Mouse (Mus musculus) heart, embryonic 12.5 days (tissue): ENCODE results near the gene Snx30. TPM values are rescaled to one million over a fixed set of nuclear protein-coding genes. Genes with fewer than 3 reads are reported as not detected.

ENCODE experiments used
- polyA plus RNA-seq: library from polyadenylated mRNA; unstranded; fragments of >200 nt; fragmentation: Nextera tagmentation; extraction: Ambion mirVana; gene quantifications from 2 replicates; pipeline ENCODE4 v1.2.1, GENCODE M21; 2016

Snx30 gene
- polyA plus RNA-seq, 1 experiment from 2014 or later, result 8.6 TPM

Other genes starting within 250 kb of the Snx30 start
- 37.7 and 40.1 TPM in 2 replicates for gene Hsdl2, start 224.3 kb upstream of the Snx30 start, polyA plus RNA-seq
- 30.1 and 30.2 TPM in 2 replicates for gene E130308A19Rik, start 179.6 kb upstream of the Snx30 start, polyA plus RNA-seq
- 43.9 and 47.1 TPM in 2 replicates for gene Inip, start 4.3 kb upstream of the Snx30 start, polyA plus RNA-seq
- 0.09 TPM in 1 of 2 replicates, not detected in the other for gene Slc46a2, start 109.2 kb downstream of the Snx30 start, polyA plus RNA-seq
- gene Mup4, start 154.9 kb downstream of the Snx30 start, polyA plus RNA-seq, result not detected in 2 replicates
- not detected in 2 replicates for gene Mup6, start 158.5 kb downstream of the Snx30 start, polyA plus RNA-seq